Mouse (Mus musculus) naive thymus-derived CD4-positive, alpha-beta T cell, adult 2 months (primary cell): Measurements from ENCODE around the gene Sirt2.

ENCODE experiments used
- DNase-seq: peaks from one replicate; pipeline ENCODE4 v3.0.0-alpha.2; 2011; ENCODE audit warnings: low read depth

Sirt2 gene

GRCm38 (mm10) chr7:28833723-28834347 is 67.3 kb downstream of the Sirt2 start, which contains the start of gene Lgals4:
Lgals4 (plus strand) TSS chr7:28833854.
- no peak for DNase-seq

- no peak for DNase-seq
Observed at GRCm38 (mm10) chr7:28836936-28837335, 70.4 kb downstream of the Sirt2 start.
